Mouse (Mus musculus): ENCODE measurements around the gene Xpr1. TPM values are rescaled to one million over a fixed set of nuclear protein-coding genes. Genes with fewer than 3 reads are reported as not detected.

Gene Xpr1
- total and polyA plus RNA-seq, 3 experiments, result 6.2 to 67.8 (median 12.2) TPM

DNA sequence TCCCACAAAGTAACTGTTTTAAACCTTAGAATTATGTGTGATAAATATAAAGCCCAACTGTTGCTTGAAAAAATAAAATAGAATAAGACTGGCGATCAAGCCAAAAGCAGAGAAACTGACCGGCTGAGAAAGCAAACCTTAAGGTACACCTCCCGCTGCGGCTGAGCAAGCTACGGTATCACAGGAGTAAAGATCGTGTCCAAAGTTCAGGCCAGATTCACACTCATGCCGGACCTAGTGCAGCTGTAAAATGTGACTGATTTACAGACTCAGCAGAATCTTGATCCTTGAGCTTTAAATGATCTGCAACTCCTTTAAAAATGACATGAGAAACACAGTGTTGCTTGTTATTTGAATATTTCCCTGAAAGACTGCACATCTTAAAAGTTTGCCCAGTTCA is 4.8 kb upstream of the Xpr1 start:
- peaks cover 1% of the 10 kb centered on the region for H3K79me2 ChIP-seq (ENCODE audit: control insufficient read depth, insufficient read depth, low read length, poor library complexity)
- H3K4me3 ChIP-seq (ENCODE audit: control insufficient read depth in 1 of 2, insufficient read depth in 1 of 2, low read depth in 2 of 2, low read length in 2 of 2), result no peak overlapping the region
- no peaks in the 10 kb centered on the region for H3K9me3 ChIP-seq (replicated peaks; ENCODE audit: insufficient read depth, low read length)
- peaks cover 7 to 12% of the 10 kb centered on the region in 2 experiments; a peak in 2 of 4 replicates for H3K4me1 ChIP-seq (ENCODE audit: control insufficient read depth in 1 of 2, insufficient read depth in 2 of 2, low read length in 2 of 2)
- H3K27ac ChIP-seq (ENCODE audit: control insufficient read depth, low read depth, low read length), result no peak overlapping the region
- H3K27me3 ChIP-seq (ENCODE audit: control insufficient read depth in 1 of 2, insufficient read depth in 2 of 2, low read length in 2 of 2), result no peaks in the 10 kb centered on the region
- H3K36me3 ChIP-seq (ENCODE audit: control insufficient read depth in 1 of 2, insufficient read depth in 2 of 2, low read length in 2 of 2), result peaks cover 0 to 16% of the 10 kb centered on the region in 2 experiments; a peak in 2 of 4 replicates
- TF ChIP-seq UBTF (IDR thresholded peaks at IDR 0.05; ENCODE audit: borderline replicate concordance, insufficient read depth, low read depth, low read length), result no peak
- TF ChIP-seq USF2 (IDR thresholded peaks at IDR 0.05; ENCODE audit: borderline replicate concordance in 1 of 2, insufficient read depth in 1 of 2, low read depth in 1 of 2, low read length in 2 of 2), result no peak
- no peak for TF ChIP-seq MXI1 (IDR thresholded peaks at IDR 0.05; ENCODE audit: low read depth, low read length)
- no peak for TF ChIP-seq POLR2AphosphoS2 (IDR thresholded peaks at IDR 0.05; ENCODE audit: low read length)
- no peak for TF ChIP-seq USF1 (IDR thresholded peaks at IDR 0.05; ENCODE audit: low read depth, low read length)
- no peak overlapping the region for H3K9ac ChIP-seq (ENCODE audit: control insufficient read depth, low read depth, low read length, poor library complexity, severe bottlenecking)
- DNase-seq (ENCODE audit: low read depth, low spot score), result no peak

DNA sequence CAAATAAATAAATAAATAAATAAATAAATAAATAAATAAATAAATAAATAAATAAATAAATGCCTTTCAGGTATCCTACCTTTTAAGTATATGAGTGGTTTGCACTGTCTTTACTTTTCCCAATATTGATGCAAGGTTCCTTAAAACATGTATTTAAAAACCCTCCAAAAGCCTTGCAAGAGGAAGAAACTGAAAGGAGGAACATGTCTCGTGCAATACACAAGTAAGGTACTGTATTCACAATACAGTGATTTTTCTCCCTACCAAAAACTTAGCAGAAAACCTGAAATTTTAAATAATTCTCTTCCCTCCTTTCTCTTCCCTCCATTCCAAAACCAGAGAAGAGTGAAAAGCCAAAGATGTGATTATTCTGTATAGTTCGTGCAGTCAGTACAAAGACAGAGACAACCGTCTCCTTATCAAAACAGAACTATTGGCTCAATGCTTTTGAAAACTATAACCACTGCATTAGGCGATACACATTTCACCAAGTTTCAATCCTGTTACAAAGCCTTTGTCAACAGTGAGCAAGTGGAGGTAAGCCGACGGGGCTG is 991 bp downstream of the Xpr1 start:
- peak; percentile 71 for DNase-seq (ENCODE audit: low read depth, low spot score)
- peaks cover 0 to 28% of the 10 kb centered on the region in 2 experiments; a peak in 2 of 4 replicates for H3K36me3 ChIP-seq (ENCODE audit: control insufficient read depth in 1 of 2, insufficient read depth in 2 of 2, low read length in 2 of 2)
- H3K9ac ChIP-seq (ENCODE audit: control insufficient read depth, low read depth, low read length, poor library complexity, severe bottlenecking), result peak overlapping the region; percentile 96
- H3K27ac ChIP-seq (ENCODE audit: control insufficient read depth, low read depth, low read length), result peak overlapping the region; percentile 66
- no peaks in the 10 kb centered on the region for H3K9me3 ChIP-seq (replicated peaks; ENCODE audit: insufficient read depth, low read length)
- peaks cover 0 to 14% of the 10 kb centered on the region in 2 experiments; a peak in 2 of 4 replicates for H3K4me1 ChIP-seq (ENCODE audit: control insufficient read depth in 1 of 2, insufficient read depth in 2 of 2, low read length in 2 of 2)
- H3K79me2 ChIP-seq (ENCODE audit: control insufficient read depth, insufficient read depth, low read length, poor library complexity), result peaks cover 16% of the 10 kb centered on the region
- H3K4me3 ChIP-seq (ENCODE audit: control insufficient read depth in 1 of 2, insufficient read depth in 1 of 2, low read depth in 2 of 2, low read length in 2 of 2), result peak overlapping the region; percentile 78 to 99
- TF ChIP-seq GATA1 (IDR thresholded peaks at IDR 0.05; ENCODE audit: low read depth, low read length) (0 out of 2 replicates have a peak, but pooled peaks have one; percentile 24), TCF12 (IDR thresholded peaks at IDR 0.05; ENCODE audit: low read depth, low read length) (no peak), BHLHE40 (IDR thresholded peaks at IDR 0.05; ENCODE audit: borderline replicate concordance, low read depth, low read length) (peak; percentile 19; the same call in 1 of the 2 replicates), SIN3A (IDR thresholded peaks at IDR 0.05; ENCODE audit: low read length) (peak; percentile 32; the same call in 1 of the 2 replicates), EP300 (IDR thresholded peaks at IDR 0.05; ENCODE audit: low read depth in 1 of 2, low read length in 2 of 2) (0 out of 4 replicates have a peak, but pooled peaks of 1 of the 2 experiments have one; percentile 12)
- no peaks in the 10 kb centered on the region for H3K27me3 ChIP-seq (ENCODE audit: control insufficient read depth in 1 of 2, insufficient read depth in 2 of 2, low read length in 2 of 2)

- DNase-seq (ENCODE audit: low read depth, low spot score), result peak; percentile 23
- H3K9me3 ChIP-seq (replicated peaks; ENCODE audit: insufficient read depth, low read length), result no peaks in the 10 kb centered on the region
- H3K4me3 ChIP-seq (ENCODE audit: control insufficient read depth in 1 of 2, insufficient read depth in 1 of 2, low read depth in 2 of 2, low read length in 2 of 2), result peak overlapping the region in 1 of 2 experiments; percentile 0; a peak in 1 of 4 replicates
- H3K4me1 ChIP-seq (ENCODE audit: control insufficient read depth in 1 of 2, insufficient read depth in 2 of 2, low read length in 2 of 2), result peaks cover 0 to 14% of the 10 kb centered on the region in 2 experiments; a peak in 2 of 4 replicates
- 0 out of 2 replicates have a peak overlapping the region, but pooled peaks have one; percentile 36 for H3K9ac ChIP-seq (ENCODE audit: control insufficient read depth, low read depth, low read length, poor library complexity, severe bottlenecking)
- peaks cover 16% of the 10 kb centered on the region for H3K79me2 ChIP-seq (ENCODE audit: control insufficient read depth, insufficient read depth, low read length, poor library complexity)
- TF ChIP-seq ZMIZ1 (IDR thresholded peaks at IDR 0.05; ENCODE audit: low read depth, low read length) (no peak), GABPA (IDR thresholded peaks at IDR 0.05; ENCODE audit: low read depth, low read length) (no peak), RCOR1 (IDR thresholded peaks at IDR 0.05; ENCODE audit: low read depth, low read length) (no peak), RAD21 (IDR thresholded peaks at IDR 0.05; ENCODE audit: low read depth, low read length) (no peak), MXI1 (IDR thresholded peaks at IDR 0.05; ENCODE audit: low read depth, low read length) (no peak), BHLHE40 (IDR thresholded peaks at IDR 0.05; ENCODE audit: borderline replicate concordance, low read depth, low read length) (no peak)
- no peaks in the 10 kb centered on the region for H3K27me3 ChIP-seq (ENCODE audit: control insufficient read depth in 1 of 2, insufficient read depth in 2 of 2, low read length in 2 of 2)
- peaks cover 0 to 28% of the 10 kb centered on the region in 2 experiments; a peak in 2 of 4 replicates for H3K36me3 ChIP-seq (ENCODE audit: control insufficient read depth in 1 of 2, insufficient read depth in 2 of 2, low read length in 2 of 2)
- no peak overlapping the region for H3K27ac ChIP-seq (ENCODE audit: control insufficient read depth, low read depth, low read length)
These were observed 1.8 kb downstream of the Xpr1 start for GRCm38 (mm10) chr1:155415421-155415820.
